Mouse (Mus musculus): ENCODE measurements around the gene Epop.

- TF ChIP-seq POLR2A (IDR thresholded peaks at IDR 0.05; ENCODE audit: low read depth, low read length) (no peak), CTCF (IDR thresholded peaks at IDR 0.05; ENCODE audit: extremely low read depth, insufficient read length, insufficient replicate concordance, low read depth, low read length) (no peak)
Observed at GRCm38 (mm10) chr11:97673148-97673547, 43.6 kb upstream of the Epop start.
